Mouse (Mus musculus): ENCODE measurements around the gene Scn3b. TPM values are rescaled to one million over a fixed set of nuclear protein-coding genes. Genes with fewer than 3 reads are reported as not detected.

Scn3b gene
- polyA plus RNA-seq, 1 experiment from 2014 or later, result 2.9 TPM

- DNase-seq, result no peak
- H3K4me3 ChIP-seq (ENCODE audit: low read depth, low read length), result no peak overlapping the region
- H3K4me1 ChIP-seq (ENCODE audit: insufficient read depth), result peaks cover 14% of the 10 kb centered on the region
- H3K36me3 ChIP-seq (ENCODE audit: insufficient read depth), result no peaks in the 10 kb centered on the region
- no peak overlapping the region for H3K27ac ChIP-seq (ENCODE audit: low read depth)
- H3K9ac ChIP-seq, result no peak overlapping the region
- no peak for ATAC-seq (ENCODE audit: insufficient read depth)
- 78% methylated on average over 9 of the region's 9 CpGs for WGBS
- no peaks in the 10 kb centered on the region for H3K9me3 ChIP-seq (ENCODE audit: low read depth, low read length)
- H3K27me3 ChIP-seq (ENCODE audit: insufficient read depth, low read length), result no peaks in the 10 kb centered on the region
- H3K4me2 ChIP-seq, result no peak overlapping the region
- no peak for TF ChIP-seq CTCF (IDR thresholded peaks at IDR 0.05; ENCODE audit: low read depth)
Observed at GRCm38 (mm10) chr9:40316865-40317660, 48.0 kb downstream of the Scn3b start.

GRCm38 (mm10) chr9:40317735-40318134 is 48.7 kb downstream of the Scn3b start:
- no peak overlapping the region for H3K9ac ChIP-seq
- H3K4me1 ChIP-seq (ENCODE audit: insufficient read depth), result peaks cover 14% of the 10 kb centered on the region
- ATAC-seq (ENCODE audit: insufficient read depth) (no peak), DNase-seq (no peak)
- H3K4me2 ChIP-seq, result no peak overlapping the region
- no peaks in the 10 kb centered on the region for H3K36me3 ChIP-seq (ENCODE audit: insufficient read depth)
- H3K27me3 ChIP-seq (ENCODE audit: insufficient read depth, low read length), result no peaks in the 10 kb centered on the region
- no peak for TF ChIP-seq CTCF (IDR thresholded peaks at IDR 0.05; ENCODE audit: low read depth)
- H3K27ac ChIP-seq (ENCODE audit: low read depth), result no peak overlapping the region
- H3K9me3 ChIP-seq (ENCODE audit: low read depth, low read length), result no peaks in the 10 kb centered on the region
- WGBS, result 86% methylated on average over 4 of the region's 4 CpGs
- no peak overlapping the region for H3K4me3 ChIP-seq (ENCODE audit: low read depth, low read length)

DNA sequence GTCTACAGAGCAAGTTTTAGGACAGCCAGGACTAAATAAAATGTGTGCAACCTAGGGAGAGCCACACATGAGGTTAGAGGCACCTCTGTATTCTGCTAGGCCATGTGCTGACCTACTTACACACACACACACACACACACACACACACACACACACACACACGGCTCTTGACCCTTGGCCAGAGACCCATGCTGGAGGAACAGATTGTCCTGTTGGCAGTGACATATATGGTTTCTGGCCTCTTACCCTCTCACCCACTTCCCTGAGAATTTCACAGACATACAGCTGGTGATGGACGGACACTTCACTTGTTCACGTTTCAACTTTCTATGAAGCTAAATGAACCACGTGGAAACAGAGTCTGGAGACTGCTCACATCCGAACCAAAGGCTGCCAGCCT is 49.8 kb downstream of the Scn3b start:
- H3K4me2 ChIP-seq, result no peak overlapping the region
- H3K36me3 ChIP-seq (ENCODE audit: insufficient read depth), result no peaks in the 10 kb centered on the region
- peaks cover 14% of the 10 kb centered on the region for H3K4me1 ChIP-seq (ENCODE audit: insufficient read depth)
- ATAC-seq (ENCODE audit: insufficient read depth) (no peak), DNase-seq (no peak)
- no peaks in the 10 kb centered on the region for H3K9me3 ChIP-seq (ENCODE audit: low read depth, low read length)
- H3K27ac ChIP-seq (ENCODE audit: low read depth), result no peak overlapping the region
- H3K9ac ChIP-seq, result no peak overlapping the region
- whole genome bisulfite sequencing, result 80% methylated on average over 5 of the region's 5 CpGs
- H3K4me3 ChIP-seq (ENCODE audit: low read depth, low read length), result no peak overlapping the region
- H3K27me3 ChIP-seq (ENCODE audit: insufficient read depth, low read length), result no peaks in the 10 kb centered on the region
- TF ChIP-seq CTCF (IDR thresholded peaks at IDR 0.05; ENCODE audit: low read depth), result no peak

GRCm38 (mm10) chr9:40320405-40320804 is 51.4 kb downstream of the Scn3b start:
- H3K27me3 ChIP-seq (ENCODE audit: insufficient read depth, low read length), result no peaks in the 10 kb centered on the region
- H3K4me3 ChIP-seq (ENCODE audit: low read depth, low read length), result no peak overlapping the region
- H3K27ac ChIP-seq (ENCODE audit: low read depth), result peak overlapping the region; percentile 81; the same call in 1 of the 2 replicates
- peaks cover 14% of the 10 kb centered on the region for H3K4me1 ChIP-seq (ENCODE audit: insufficient read depth)
- DNase-seq, result no peak
- H3K9me3 ChIP-seq (ENCODE audit: low read depth, low read length), result no peaks in the 10 kb centered on the region
- no peaks in the 10 kb centered on the region for H3K36me3 ChIP-seq (ENCODE audit: insufficient read depth)
- TF ChIP-seq CTCF (IDR thresholded peaks at IDR 0.05; ENCODE audit: low read depth), result no peak
- H3K9ac ChIP-seq, result no peak overlapping the region
- no peak overlapping the region for H3K4me2 ChIP-seq
- 83% methylated on average over 8 of the region's 8 CpGs for WGBS
- ATAC-seq (ENCODE audit: insufficient read depth), result no peak

GRCm38 (mm10) chr9:40320879-40321667 is 52.1 kb downstream of the Scn3b start:
- H3K9me3 ChIP-seq (ENCODE audit: low read depth, low read length), result no peaks in the 10 kb centered on the region
- ATAC-seq (ENCODE audit: insufficient read depth) (peak; percentile 91), DNase-seq (peak; percentile 84)
- no peaks in the 10 kb centered on the region for H3K36me3 ChIP-seq (ENCODE audit: insufficient read depth)
- no peak overlapping the region; the same call in 1 of the 2 replicates for H3K9ac ChIP-seq
- H3K4me2 ChIP-seq, result no peak overlapping the region
- H3K4me3 ChIP-seq (ENCODE audit: low read depth, low read length), result no peak overlapping the region
- WGBS, result 50% methylated on average over 12 of the region's 12 CpGs
- TF ChIP-seq CTCF (IDR thresholded peaks at IDR 0.05; ENCODE audit: low read depth), result no peak
- peak overlapping the region; percentile 81 for H3K27ac ChIP-seq (ENCODE audit: low read depth)
- H3K4me1 ChIP-seq (ENCODE audit: insufficient read depth), result peaks cover 14% of the 10 kb centered on the region
- no peaks in the 10 kb centered on the region for H3K27me3 ChIP-seq (ENCODE audit: insufficient read depth, low read length)

- Histone ChIP-seq H3K4me2 (no peak overlapping the region), H3K36me3 (ENCODE audit: insufficient read depth) (no peaks in the 10 kb centered on the region), H3K4me3 (ENCODE audit: low read depth, low read length) (no peak overlapping the region), H3K4me1 (ENCODE audit: insufficient read depth) (peaks cover 14% of the 10 kb centered on the region), H3K27ac (ENCODE audit: low read depth) (peak overlapping the region; percentile 81), H3K27me3 (ENCODE audit: insufficient read depth, low read length) (no peaks in the 10 kb centered on the region), H3K9me3 (ENCODE audit: low read depth, low read length) (no peaks in the 10 kb centered on the region), H3K9ac (no peak overlapping the region)
- no peak for TF ChIP-seq CTCF (IDR thresholded peaks at IDR 0.05; ENCODE audit: low read depth)
- no peak for ATAC-seq (ENCODE audit: insufficient read depth)
- 59% methylated on average over 3 of the region's 3 CpGs for WGBS
- DNase-seq, result no peak
Observed at GRCm38 (mm10) chr9:40321668-40322003, 52.6 kb downstream of the Scn3b start.

- 85% methylated on average over 3 of the region's 3 CpGs for WGBS
- Histone ChIP-seq H3K4me3 (ENCODE audit: low read depth, low read length) (no peak overlapping the region), H3K9me3 (ENCODE audit: low read depth, low read length) (no peaks in the 10 kb centered on the region), H3K4me1 (ENCODE audit: insufficient read depth) (peaks cover 14% of the 10 kb centered on the region), H3K9ac (no peak overlapping the region), H3K4me2 (no peak overlapping the region), H3K27me3 (ENCODE audit: insufficient read depth, low read length) (no peaks in the 10 kb centered on the region), H3K27ac (ENCODE audit: low read depth) (no peak overlapping the region), H3K36me3 (ENCODE audit: insufficient read depth) (no peaks in the 10 kb centered on the region)
- ATAC-seq (ENCODE audit: insufficient read depth) (no peak), DNase-seq (no peak)
- TF ChIP-seq CTCF (IDR thresholded peaks at IDR 0.05; ENCODE audit: low read depth), result no peak
Observed at GRCm38 (mm10) chr9:40322372-40322771, 53.4 kb downstream of the Scn3b start.

All from lung, embryonic 14.5 days (tissue).